Mouse (Mus musculus) embryonic facial prominence, embryonic 12.5 days (tissue): ENCODE results near the gene Alpk1. TPM values are rescaled to one million over a fixed set of nuclear protein-coding genes. Genes with fewer than 3 reads are reported as not detected.

Experiments used
- ATAC-seq: fragments of 200-750 bp; cut with Nextera tagmentation; 2 replicates; pipeline ENCODE4 v1.8.0; 2017; ENCODE audit not compliant: insufficient number of reproducible peaks, insufficient read depth, low FRiP score, low TSS enrichment
- H3K27ac ChIP-seq: fragments of 300-500 bp; sonication (generic); 2 replicates; pipeline ENCODE4 v1.5.1; 2016; ENCODE audit warnings: mild to moderate bottlenecking
- H3K27me3 ChIP-seq: fragments of 300-500 bp; sonication (generic); 2 replicates; pipeline ENCODE4 v1.6.1; 2016; ENCODE audit warnings: mild to moderate bottlenecking, moderate library complexity
- H3K36me3 ChIP-seq: fragments of 300-500 bp; sonication (generic); 2 replicates; pipeline ENCODE4 v1.6.1; 2016; ENCODE audit warnings: mild to moderate bottlenecking
- H3K4me1 ChIP-seq: fragments of 300-500 bp; sonication (generic); 2 replicates; pipeline ENCODE4 v1.6.1; 2016
- H3K4me2 ChIP-seq: fragments of 300-500 bp; sonication (generic); replicated peaks from 2 replicates; pipeline ENCODE4 v1.6.1; 2016; ENCODE audit warnings: mild to moderate bottlenecking, moderate library complexity
- H3K4me3 ChIP-seq: fragments of 300-500 bp; sonication (generic); 2 replicates; pipeline ENCODE4 v1.5.1; 2016; ENCODE audit warnings: mild to moderate bottlenecking
- H3K9ac ChIP-seq: fragments of 300-500 bp; sonication (generic); 2 replicates; pipeline ENCODE4 v1.6.1; 2016; ENCODE audit warnings: mild to moderate bottlenecking, moderate library complexity
- H3K9me3 ChIP-seq: fragments of 300-500 bp; sonication (generic); 2 replicates; pipeline ENCODE4 v1.6.1; 2016; ENCODE audit warnings: mild to moderate bottlenecking, moderate library complexity
- WGBS: fragments of 180-500 bp; shearing (Covaris S2); methylation state at CpG from one replicate; pipeline ENCODE4 v1.1.7; 2016; 5-methylcytosine and 5-hydroxymethylcytosine counted together
- polyA plus RNA-seq: library from polyadenylated mRNA; unstranded; fragments of >200 nt; fragmentation: Nextera tagmentation; extraction: Ambion mirVana; gene quantifications from 2 replicates; pipeline ENCODE4 v1.2.1, GENCODE M21; 2016

The Alpk1 gene
- polyA plus RNA-seq, 1 experiment from 2014 or later: 1.6 TPM

- no peak overlapping the region for H3K27ac ChIP-seq
- no peak overlapping the region for H3K9ac ChIP-seq
- peak overlapping the region; percentile 69 for H3K4me2 ChIP-seq
- no peaks in the 10 kb centered on the region for H3K9me3 ChIP-seq
- peak overlapping the region; percentile 41 for H3K4me3 ChIP-seq
- ATAC-seq: 0 out of 2 replicates have a peak, but pooled peaks have one; percentile 37
- WGBS: under 1% methylated on average over 30 of the region's 32 CpGs
- peaks cover 87% of the 10 kb centered on the region for H3K27me3 ChIP-seq
- peaks cover 23% of the 10 kb centered on the region for H3K4me1 ChIP-seq
- H3K36me3 ChIP-seq: no peaks in the 10 kb centered on the region
These were observed 147.8 kb downstream of the Alpk1 start for GRCm38 (mm10) chr3:127632531-127632930.

GRCm38 (mm10) chr3:127631582-127631981, 148.7 kb downstream of the Alpk1 start:
- H3K36me3 ChIP-seq: no peaks in the 10 kb centered on the region
- 2% methylated on average over 10 of the region's 10 CpGs for WGBS
- H3K4me3 ChIP-seq: no peak overlapping the region
- H3K4me1 ChIP-seq: peaks cover 23% of the 10 kb centered on the region
- peaks cover 85% of the 10 kb centered on the region for H3K27me3 ChIP-seq
- no peak for ATAC-seq
- no peak overlapping the region for H3K9ac ChIP-seq
- H3K4me2 ChIP-seq: no peak overlapping the region
- H3K9me3 ChIP-seq: no peaks in the 10 kb centered on the region
- no peak overlapping the region for H3K27ac ChIP-seq

- Histone ChIP-seq H3K9me3 (no peaks in the 10 kb centered on the region), H3K9ac (no peak overlapping the region), H3K4me3 (no peak overlapping the region), H3K36me3 (no peaks in the 10 kb centered on the region), H3K4me2 (no peak overlapping the region), H3K27me3 (peaks cover 85% of the 10 kb centered on the region), H3K4me1 (peaks cover 23% of the 10 kb centered on the region), H3K27ac (no peak overlapping the region)
- WGBS: 3% methylated on average over 17 of the region's 17 CpGs
- no peak for ATAC-seq
These were observed 149.5 kb downstream of the Alpk1 start for GRCm38 (mm10) chr3:127630735-127631372.

GRCm38 (mm10) chr3:127630190-127630589, 150.1 kb downstream of the Alpk1 start:
- no peaks in the 10 kb centered on the region for H3K36me3 ChIP-seq
- peaks cover 23% of the 10 kb centered on the region for H3K4me1 ChIP-seq
- H3K4me2 ChIP-seq: no peak overlapping the region
- no peak overlapping the region for H3K9ac ChIP-seq
- peaks cover 88% of the 10 kb centered on the region for H3K27me3 ChIP-seq
- no peak overlapping the region for H3K27ac ChIP-seq
- H3K4me3 ChIP-seq: no peak overlapping the region
- H3K9me3 ChIP-seq: no peaks in the 10 kb centered on the region
- no peak for ATAC-seq
- WGBS: 6% methylated on average over 1 of the region's 1 CpGs

DNA sequence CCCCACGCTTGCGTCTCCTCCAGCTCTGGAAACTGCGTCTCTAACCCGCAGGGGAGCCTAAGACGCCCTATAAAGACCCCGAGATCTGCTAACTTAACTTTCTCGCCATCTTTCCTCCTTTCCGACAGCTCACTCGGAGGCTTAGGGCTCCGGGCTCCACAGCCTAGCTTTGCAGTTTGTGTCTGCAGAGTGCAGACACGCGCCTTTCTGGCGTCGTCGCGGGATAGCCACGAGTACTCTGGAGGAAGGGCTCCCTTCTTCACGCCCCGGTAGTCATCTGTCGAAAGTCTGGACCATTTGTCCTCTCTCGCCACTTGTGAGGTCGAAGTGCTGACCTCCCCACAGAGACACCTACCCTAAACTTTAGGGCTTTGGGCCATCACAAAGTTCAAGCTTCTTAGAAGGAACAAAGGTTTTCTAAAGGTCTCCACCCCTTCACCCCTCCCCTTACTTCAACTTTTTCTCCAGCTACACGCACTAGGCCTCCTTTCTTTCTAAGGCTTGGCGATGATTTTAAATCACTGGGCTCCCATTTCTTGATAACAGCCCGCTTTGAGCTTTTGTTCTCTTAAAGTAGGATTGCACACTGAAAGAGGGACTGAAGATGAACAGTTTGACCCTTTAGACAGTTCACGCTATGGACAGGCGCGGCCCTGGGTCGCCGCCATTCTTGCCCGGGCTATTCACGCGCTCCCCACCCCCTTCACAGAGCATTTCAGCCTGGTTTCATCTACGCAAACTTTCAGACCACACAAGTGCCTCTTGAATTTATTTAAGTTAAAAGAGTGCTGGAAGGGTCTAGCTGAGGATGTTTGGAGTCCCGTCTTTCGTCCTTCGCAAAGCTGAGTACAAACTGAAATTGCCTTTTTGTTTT, 151.8 kb downstream of the Alpk1 start:
- ATAC-seq: no peak
- H3K4me2 ChIP-seq: no peak overlapping the region
- no peak overlapping the region for H3K27ac ChIP-seq
- no peak overlapping the region for H3K9ac ChIP-seq
- H3K9me3 ChIP-seq: no peaks in the 10 kb centered on the region
- H3K27me3 ChIP-seq: peaks cover 85% of the 10 kb centered on the region
- H3K4me3 ChIP-seq: no peak overlapping the region
- no peaks in the 10 kb centered on the region for H3K36me3 ChIP-seq
- H3K4me1 ChIP-seq: peaks cover 13% of the 10 kb centered on the region
- 2% methylated on average over 37 of the region's 37 CpGs for WGBS

- no peaks in the 10 kb centered on the region for H3K9me3 ChIP-seq
- WGBS: 0% methylated on average over 9 of the region's 9 CpGs
- H3K27ac ChIP-seq: no peak overlapping the region
- ATAC-seq: no peak
- 0 out of 2 replicates have a peak overlapping the region, but pooled peaks have one; percentile 5 for H3K4me3 ChIP-seq
- H3K4me2 ChIP-seq: peak overlapping the region; percentile 19; the same call in 1 of the 2 replicates
- H3K4me1 ChIP-seq: peaks cover 7% of the 10 kb centered on the region; the same call in 1 of the 2 replicates
- no peak overlapping the region for H3K9ac ChIP-seq
- peaks cover 82% of the 10 kb centered on the region for H3K27me3 ChIP-seq
- H3K36me3 ChIP-seq: no peaks in the 10 kb centered on the region
These were observed 152.4 kb downstream of the Alpk1 start for GRCm38 (mm10) chr3:127627956-127628310.

DNA sequence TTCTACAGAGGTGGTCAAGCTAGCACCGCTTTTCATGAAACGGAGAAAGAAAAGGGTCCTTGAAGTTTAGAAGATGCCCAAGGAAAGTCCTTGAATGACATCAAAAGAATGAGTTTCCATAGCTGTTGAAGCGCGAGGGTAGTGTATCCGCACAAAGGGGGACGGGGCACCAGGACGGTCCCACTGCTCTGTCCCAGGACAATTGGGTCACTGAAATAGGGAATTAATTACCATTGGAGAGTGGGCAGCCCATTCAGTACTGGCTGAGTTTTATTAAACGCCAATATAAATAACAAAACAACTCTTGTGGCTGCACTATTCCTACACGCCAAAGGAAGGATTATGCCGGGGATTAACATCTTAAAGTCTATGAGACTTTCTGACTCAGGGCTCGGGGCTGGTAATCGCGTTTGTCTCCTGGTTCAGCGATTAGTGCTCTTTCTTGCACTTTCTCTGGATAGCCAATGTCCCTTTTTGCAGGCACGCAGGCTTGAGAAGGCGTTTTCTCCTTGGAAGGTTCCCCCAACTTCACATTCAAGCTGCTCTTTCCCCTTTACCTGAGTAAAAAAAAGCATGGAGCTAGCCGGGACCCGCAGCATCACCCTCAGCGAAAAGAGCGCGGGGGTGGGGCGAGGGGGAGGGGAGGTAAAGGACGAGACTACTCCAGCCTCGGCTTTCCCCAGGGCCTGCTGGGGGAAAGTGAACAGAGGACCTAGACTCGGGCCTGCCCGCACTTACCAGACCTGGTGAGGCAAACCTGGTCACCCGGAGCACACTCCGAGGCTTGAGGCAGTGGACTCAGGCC, 153.0 kb downstream of the Alpk1 start:
- WGBS: under 1% methylated on average over 28 of the region's 28 CpGs

GRCm38 (mm10) chr3:127626524-127626923, 153.8 kb downstream of the Alpk1 start:
- ATAC-seq: no peak
- Histone ChIP-seq H3K4me1 (no peaks in the 10 kb centered on the region), H3K36me3 (no peaks in the 10 kb centered on the region), H3K27me3 (peaks cover 70% of the 10 kb centered on the region), H3K9ac (no peak overlapping the region), H3K4me3 (no peak overlapping the region), H3K4me2 (no peak overlapping the region), H3K9me3 (no peaks in the 10 kb centered on the region), H3K27ac (no peak overlapping the region)
- WGBS: 6% methylated on average over 3 of the region's 3 CpGs

More for the DNA sequence above, 153.0 kb downstream of the Alpk1 start:
- 0 out of 2 replicates have a peak overlapping the region, but pooled peaks have one; percentile 5 for H3K4me3 ChIP-seq
- no peak overlapping the region for H3K27ac ChIP-seq
- no peak overlapping the region for H3K9ac ChIP-seq
- H3K27me3 ChIP-seq: peaks cover 78% of the 10 kb centered on the region
- no peaks in the 10 kb centered on the region for H3K9me3 ChIP-seq
- peak overlapping the region; percentile 19; the same call in 1 of the 2 replicates for H3K4me2 ChIP-seq
- peaks cover 2% of the 10 kb centered on the region; the same call in 1 of the 2 replicates for H3K4me1 ChIP-seq
- ATAC-seq: no peak
- H3K36me3 ChIP-seq: no peaks in the 10 kb centered on the region

DNA sequence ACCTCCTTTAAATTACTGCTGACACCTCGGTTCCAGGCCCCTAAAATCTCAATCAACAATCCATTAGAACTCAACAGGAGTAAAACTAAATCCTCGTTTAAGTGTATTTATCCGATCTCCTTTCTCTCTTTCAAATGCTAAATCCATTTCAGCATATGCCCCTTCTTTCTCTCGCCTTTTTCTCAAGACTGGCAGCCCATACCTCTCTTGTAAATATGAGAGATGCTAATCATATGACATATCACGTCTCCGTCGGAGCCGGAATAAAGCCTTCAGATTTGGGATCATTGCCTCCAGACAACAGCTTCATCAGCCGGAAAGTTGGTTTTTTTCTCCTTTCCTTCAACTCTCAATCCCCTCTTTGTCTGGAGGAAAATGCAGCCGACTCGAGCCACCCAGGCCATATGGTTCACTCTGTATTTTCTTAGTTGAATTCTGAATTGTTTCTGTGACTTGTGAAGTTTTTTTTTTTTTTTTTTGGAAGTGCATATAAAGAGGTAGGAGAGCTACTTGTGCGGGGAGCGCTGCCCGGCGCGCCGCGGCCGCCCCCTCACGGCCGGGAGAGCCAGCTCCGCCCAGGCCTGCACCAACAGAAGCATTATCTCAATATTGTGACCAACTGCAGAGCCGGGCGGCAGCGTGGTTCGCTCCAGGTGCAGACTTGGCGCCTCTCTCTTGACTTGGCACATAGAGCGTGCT, 154.5 kb downstream of the Alpk1 start:
- Histone ChIP-seq H3K36me3 (no peaks in the 10 kb centered on the region), H3K4me3 (peak overlapping the region; percentile 22), H3K4me1 (no peaks in the 10 kb centered on the region), H3K27ac (no peak overlapping the region), H3K9ac (no peak overlapping the region), H3K4me2 (peak overlapping the region; percentile 52), H3K27me3 (peaks cover 66% of the 10 kb centered on the region), H3K9me3 (no peaks in the 10 kb centered on the region)
- WGBS: 1% methylated on average over 28 of the region's 28 CpGs
- ATAC-seq: 0 out of 2 replicates have a peak, but pooled peaks have one; percentile 38

DNA sequence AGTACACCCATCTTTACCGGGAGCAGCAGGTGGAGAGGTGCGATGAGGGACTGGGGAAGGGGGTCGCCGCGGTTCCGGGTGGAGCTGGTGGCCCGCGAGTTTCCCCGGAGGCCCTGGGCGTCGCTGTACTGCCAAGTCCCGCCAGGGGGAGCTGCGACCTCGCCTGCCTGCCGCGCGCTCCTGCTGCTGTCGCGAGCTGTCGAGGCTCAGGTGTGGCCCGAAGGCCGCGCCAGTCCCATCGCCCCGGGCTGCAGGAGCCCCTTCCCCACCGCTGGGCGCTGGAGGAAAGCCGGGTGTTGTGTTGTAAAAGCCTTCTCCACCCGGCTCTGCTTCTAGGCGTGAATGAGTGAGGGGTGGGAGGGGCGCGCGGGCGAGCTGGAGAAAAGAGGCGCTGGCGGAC, 155.0 kb downstream of the Alpk1 start:
- Histone ChIP-seq H3K27me3 (peaks cover 61% of the 10 kb centered on the region), H3K27ac (no peak overlapping the region), H3K4me2 (peak overlapping the region; percentile 52), H3K36me3 (no peaks in the 10 kb centered on the region), H3K9ac (no peak overlapping the region), H3K4me3 (peak overlapping the region; percentile 22), H3K9me3 (no peaks in the 10 kb centered on the region), H3K4me1 (no peaks in the 10 kb centered on the region)
- ATAC-seq: 0 out of 2 replicates have a peak, but pooled peaks have one; percentile 44
- 0% methylated on average over 34 of the region's 36 CpGs for WGBS
